Mouse (Mus musculus) monocyte, adult 2 months (primary cell): ENCODE measurements around the gene Gm49388.
"Not testable (repeated sequence)": the region's sequence is repeated elsewhere in the genome, so short reads cannot be mapped to it uniquely, and the experiment has no call there.

Experiments used
- DNase-seq, 2 experiments: peaks; one replicate each; pipeline ENCODE4 v3.0.0; 2022; ENCODE audit warnings: low spot score in 2 of 2, low read depth in 1 of 2

Gm49388 gene

DNA sequence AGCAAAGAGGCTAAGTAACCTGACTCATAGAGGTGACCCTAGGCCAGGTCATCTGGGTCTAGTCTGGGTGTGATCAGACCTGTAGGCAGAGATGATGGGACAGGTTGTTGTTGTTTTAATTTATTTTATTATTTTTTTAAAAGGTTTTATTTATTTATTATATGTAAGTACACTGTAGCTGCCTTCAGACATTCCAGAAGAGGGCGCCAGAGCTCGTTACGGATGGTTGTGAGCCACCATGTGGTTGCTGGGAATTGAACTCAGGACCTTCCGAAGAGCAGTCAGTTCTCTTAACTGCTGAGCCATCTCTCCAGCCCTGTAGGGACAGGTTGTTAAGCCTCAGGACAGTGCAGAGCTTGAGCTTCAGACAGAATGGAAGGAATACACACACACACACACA, 52.5 kb downstream of the Gm49388 start:
- DNase-seq, result not testable (repeated sequence)

DNA sequence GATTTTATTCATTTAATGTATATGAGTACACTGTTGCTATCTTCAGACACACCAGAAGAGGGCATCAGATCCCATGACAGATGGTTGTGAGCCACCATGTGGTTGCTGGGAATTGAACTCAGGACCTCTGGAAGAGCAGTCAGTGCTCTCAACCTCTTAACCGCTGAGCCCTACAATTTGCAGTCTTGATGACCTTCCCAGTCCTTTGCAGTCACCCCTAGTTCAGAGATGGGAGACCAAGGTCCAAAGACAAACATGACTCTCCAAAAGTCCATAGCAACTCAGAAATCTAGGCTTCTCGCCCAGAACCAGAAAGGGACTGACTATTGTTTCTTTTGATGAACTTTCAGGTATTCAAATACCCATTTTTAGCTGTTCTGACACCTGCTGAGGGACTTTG, 54.6 kb downstream of the Gm49388 start:
- DNase-seq, result not testable (repeated sequence)

GRCm38 (mm10) chr7:127840886-127841285, 55.5 kb downstream of the Gm49388 start:
- peak in 1 of 2 experiments; percentile 17 for DNase-seq

- DNase-seq, result peak; percentile 84
Observed at GRCm38 (mm10) chr7:127841340-127842000, 56.1 kb downstream of the Gm49388 start.

GRCm38 (mm10) chr7:127842001-127842718, 56.8 kb downstream of the Gm49388 start:
- peak; percentile 45 to 57 for DNase-seq

DNA sequence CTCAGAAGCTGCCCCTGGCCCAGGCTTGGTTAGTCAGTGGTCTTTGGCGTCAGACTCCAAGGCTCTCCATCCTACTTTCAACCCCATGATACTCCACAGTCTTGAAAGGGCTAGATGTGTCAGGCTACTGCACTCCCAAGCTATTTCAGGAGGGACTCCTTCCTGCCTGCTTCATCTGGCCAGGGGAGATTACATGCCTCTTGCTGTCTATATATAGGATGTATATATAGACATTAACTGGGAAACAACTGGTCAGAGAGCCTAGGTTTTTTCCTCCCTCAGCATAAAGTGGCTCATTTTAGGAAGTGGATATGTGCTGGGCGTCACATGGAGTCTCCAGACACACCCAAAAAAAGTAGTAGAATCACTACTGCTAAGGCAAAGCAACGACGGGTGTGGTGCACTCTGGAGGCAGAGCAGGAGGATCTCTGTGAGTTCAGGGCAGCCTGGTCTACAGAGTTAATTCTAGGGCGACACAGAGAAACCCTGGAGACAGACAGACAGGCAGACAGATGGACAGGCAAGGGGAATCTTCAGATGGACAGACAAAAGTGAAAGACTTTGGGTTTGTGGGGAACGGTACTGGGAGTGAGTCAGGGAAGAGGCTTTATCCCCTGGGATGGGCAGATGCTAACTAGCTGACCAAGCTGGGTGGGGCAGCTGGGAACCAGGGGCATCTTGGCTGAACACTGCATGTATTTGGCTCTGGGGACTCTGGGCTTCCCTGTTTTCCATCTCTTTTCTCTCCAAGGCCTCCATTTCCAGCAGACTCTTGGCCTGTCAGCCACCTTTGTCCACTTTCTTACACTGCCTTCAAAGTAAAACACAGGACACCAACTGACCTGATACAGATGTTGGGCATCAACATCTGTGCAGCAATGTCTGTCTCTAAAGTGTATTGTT, 64.8 kb downstream of the Gm49388 start:
- DNase-seq, result peak in 1 of 2 experiments; percentile 23

DNA sequence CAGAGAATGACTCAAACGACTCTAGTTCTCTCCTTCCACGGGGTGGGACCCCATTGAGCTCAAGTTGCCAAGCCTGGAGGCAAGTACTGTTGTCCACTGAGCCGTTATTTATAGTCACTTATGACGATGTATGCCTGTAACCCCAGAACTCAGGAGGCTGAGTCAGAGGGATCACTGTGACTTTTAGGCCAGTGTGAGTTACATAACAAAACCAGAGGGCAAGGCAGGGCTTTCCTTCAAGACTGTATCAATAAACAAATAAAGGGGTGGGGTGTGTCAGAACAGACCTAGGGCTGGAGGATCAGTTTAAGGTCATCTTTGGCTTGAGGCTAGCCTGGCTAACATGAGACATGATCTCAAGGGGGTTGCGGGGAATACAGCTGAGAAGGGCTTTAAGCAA, 65.5 kb downstream of the Gm49388 start:
- no peak for DNase-seq
